In the genomic region with DNA sequence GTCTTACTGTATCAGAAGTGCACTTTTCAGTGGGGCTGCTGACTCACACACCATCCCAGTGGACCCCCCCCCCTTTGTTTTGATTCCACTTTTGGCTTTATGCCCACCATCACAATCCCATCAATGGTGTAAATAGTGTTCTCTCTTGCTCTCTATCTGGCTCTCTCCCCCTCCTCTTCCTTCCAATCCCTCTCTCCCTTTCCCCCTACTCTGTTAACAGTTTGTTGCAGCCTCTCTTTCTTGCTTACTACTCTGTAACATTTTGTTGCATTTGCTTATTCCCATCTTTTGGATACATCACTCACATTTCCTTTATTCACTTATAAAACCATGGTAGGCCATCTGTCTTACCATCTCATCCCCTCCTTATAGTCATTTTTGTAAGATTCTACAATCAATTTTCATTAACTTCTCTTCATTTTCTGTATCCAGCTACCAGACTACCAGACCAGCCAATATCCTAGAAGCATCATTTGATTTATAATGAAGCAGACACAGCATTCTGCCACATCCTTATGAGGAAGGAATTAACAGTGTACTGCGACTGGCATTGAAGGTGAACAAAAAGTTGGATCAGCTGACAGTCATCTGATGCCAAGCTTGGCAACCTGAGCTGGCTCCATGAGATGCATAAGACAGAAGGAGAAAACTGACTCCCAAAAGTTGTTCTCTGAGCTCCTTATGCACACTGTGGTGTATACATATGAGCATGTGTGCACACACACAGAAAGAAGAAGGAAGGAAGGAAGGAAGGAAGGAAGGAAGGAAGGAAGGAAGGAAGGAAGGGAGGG, we compare ENCODE assay signal across 19 mouse cellular contexts.
"Had no signal": no experiment of that assay in that cellular context is flagged by ENCODE, and none has a peak within 500 bp of the region (broad histone marks: within the 10 kb centered on the region; RNA-seq: fewer than 3 reads in every experiment).

No protein-coding gene starts in this region.

- H3K4me2 ChIP-seq: limb, embryonic 12.5 days; liver, embryonic 13.5 days; lung, embryonic 15.5 days; midbrain, embryonic 12.5 days; neural tube, embryonic 12.5 days had no signal

- H3K27ac ChIP-seq: left cerebral cortex, adult 2 months; limb, embryonic 12.5 days; liver, embryonic 13.5 days; lung, embryonic 15.5 days; macrophage; midbrain, embryonic 12.5 days; neural tube, embryonic 12.5 days had no signal

- ATAC-seq: liver, postnatal 0 days had no signal

- H3K27me3 ChIP-seq: limb, embryonic 12.5 days; liver, embryonic 13.5 days; lung, embryonic 15.5 days; megakaryocyte, embryonic 14.5 days; midbrain, embryonic 12.5 days; neural tube, embryonic 12.5 days had no signal

- DNase-seq: kidney, postnatal 10 days; kidney, postnatal 4 days; liver; liver, embryonic 13.5 days; liver, postnatal 0 days; lung, postnatal 14 days; retina, postnatal 1 day; right cerebral cortex, postnatal 4 days; spleen, adult 18-20 months; thymus, adult 18-20 months; thymus, postnatal 14 days had no signal

- H3K4me1 ChIP-seq: limb, embryonic 12.5 days; liver, embryonic 13.5 days; lung, embryonic 15.5 days; megakaryocyte, embryonic 14.5 days; midbrain, embryonic 12.5 days; neural tube, embryonic 12.5 days had no signal

- H3K9me3 ChIP-seq: limb, embryonic 12.5 days; lung, embryonic 15.5 days; midbrain, embryonic 12.5 days; neural tube, embryonic 12.5 days had no signal

- H3K9ac ChIP-seq: limb, embryonic 12.5 days; liver, embryonic 13.5 days; liver, postnatal 0 days; lung, embryonic 15.5 days; midbrain, embryonic 12.5 days; neural tube, embryonic 12.5 days had no signal

- H3K4me3 ChIP-seq: left cerebral cortex, adult 2 months; limb, embryonic 12.5 days; liver, embryonic 13.5 days; lung, embryonic 15.5 days; megakaryocyte, embryonic 14.5 days; midbrain, embryonic 12.5 days; myocyte; neural tube, embryonic 12.5 days had no signal

- H3K36me3 ChIP-seq: limb, embryonic 12.5 days; liver, embryonic 13.5 days; lung, embryonic 15.5 days; midbrain, embryonic 12.5 days; neural tube, embryonic 12.5 days had no signal
